Mouse (Mus musculus) kidney, postnatal 0 days (tissue): Measurements from ENCODE around the gene Cbfa2t2. TPM values are rescaled to one million over a fixed set of nuclear protein-coding genes. Genes with fewer than 3 reads are reported as not detected.

Experiments
- ATAC-seq: fragments of 200-750 bp; cut with Nextera tagmentation; replicated peaks from 2 replicates; pipeline ENCODE4 v1.8.0; 2017; ENCODE audit warnings: low read depth, moderate number of reproducible peaks, moderate TSS enrichment, moderate library complexity; ENCODE audit not compliant: low FRiP score
- DNase-seq: peaks from one replicate; pipeline ENCODE4 v3.0.0-alpha.2; 2016; ENCODE audit warnings: low spot score
- H3K27ac ChIP-seq: fragments of 300-500 bp; sonication (generic); 2 replicates; pipeline ENCODE4 v1.5.1; 2014; ENCODE audit warnings: mild to moderate bottlenecking
- H3K27me3 ChIP-seq: fragments of 300-500 bp; sonication (generic); 2 replicates; pipeline ENCODE4 v1.6.1; 2014; ENCODE audit warnings: low read length, mixed read lengths; ENCODE audit not compliant: insufficient read depth
- H3K36me3 ChIP-seq: fragments of 300-500 bp; sonication (generic); 2 replicates; pipeline ENCODE4 v1.6.1; 2014; ENCODE audit warnings: low read length, mixed read lengths; ENCODE audit not compliant: insufficient read depth
- H3K4me1 ChIP-seq: fragments of 300-500 bp; sonication (generic); replicated peaks from 2 replicates; pipeline ENCODE4 v1.6.1; 2014; ENCODE audit warnings: antibody characterized with exemption, low read length, mixed read lengths; ENCODE audit not compliant: insufficient read depth
- H3K4me2 ChIP-seq: fragments of 300-500 bp; sonication (generic); 2 replicates; pipeline ENCODE4 v1.6.1; 2014; ENCODE audit warnings: mild to moderate bottlenecking, low read length, moderate library complexity, mixed read lengths
- H3K4me3 ChIP-seq: fragments of 300-500 bp; sonication (generic); replicated peaks from 2 replicates; pipeline ENCODE4 v1.5.1; 2014; ENCODE audit warnings: low read depth, low read length
- H3K9ac ChIP-seq: fragments of 300-500 bp; sonication (generic); 2 replicates; pipeline ENCODE4 v1.6.1; 2014; ENCODE audit warnings: low read depth, low read length
- H3K9me3 ChIP-seq: fragments of 300-500 bp; sonication (generic); replicated peaks from 2 replicates; pipeline ENCODE4 v1.6.1; 2016; ENCODE audit warnings: low read length, inconsistent platforms, mixed read lengths
- CTCF ChIP-seq: IDR thresholded peaks from 2 replicates; pipeline ENCODE4 v1.5.1; 2016; ENCODE audit warnings: antibody characterized with exemption, low read depth, mild to moderate bottlenecking, moderate library complexity
- WGBS: fragments of 180-500 bp; shearing (Covaris S2); extraction: QIAGEN DNeasy Blood & Tissue Kit; methylation state at CpG from one replicate; pipeline ENCODE4 v1.1.7; 2014; 5-methylcytosine and 5-hydroxymethylcytosine counted together
- polyA plus RNA-seq: library from polyadenylated mRNA; unstranded; fragments of >200 nt; fragmentation: Nextera tagmentation; extraction: Ambion mirVana; gene quantifications from 2 replicates; pipeline ENCODE4 v1.2.1, GENCODE M21; 2015

The Cbfa2t2 gene
- polyA plus RNA-seq: 23.6 and 26.0 TPM in 2 replicates

DNA sequence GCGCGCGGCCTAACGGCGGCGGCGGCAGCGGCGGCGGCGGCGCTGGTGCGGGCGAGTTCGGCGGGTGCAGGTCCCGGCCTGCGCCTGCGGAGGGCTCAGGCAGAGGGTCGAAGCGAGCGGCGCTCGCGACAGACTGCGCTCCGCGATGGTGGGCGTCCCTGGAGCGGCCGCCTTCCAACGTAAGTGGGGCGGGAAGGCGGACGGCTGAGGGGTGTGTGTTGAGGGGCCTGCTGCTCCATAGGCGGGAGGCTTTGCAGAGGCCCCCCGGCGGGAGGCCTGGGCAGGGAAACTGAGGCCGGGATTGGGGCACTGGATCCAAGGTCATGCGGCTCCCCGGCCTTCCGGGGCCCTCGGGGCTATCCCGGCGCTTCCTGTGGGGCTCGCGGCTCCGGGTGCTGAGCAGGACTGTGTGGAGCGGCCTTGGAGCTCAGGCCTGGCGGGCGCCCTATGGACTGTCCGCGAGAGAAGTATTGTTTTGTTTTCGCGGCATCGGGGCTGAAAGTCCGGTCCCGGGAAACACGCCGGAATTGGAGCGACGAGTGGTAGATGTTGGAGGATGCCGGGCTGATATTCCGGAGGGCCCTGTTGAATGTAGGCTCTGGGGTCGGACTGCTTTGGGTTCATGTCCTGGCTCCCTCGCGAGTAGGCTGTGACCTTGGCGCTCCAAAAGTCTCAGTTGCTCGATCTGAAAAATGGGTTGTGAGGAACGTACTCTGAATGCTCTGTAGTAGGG is at the start of gene Cbfa2t2:
Gene Cbfa2t2 (plus strand): TSS at position 24 of the 733 bp plus-strand sequence.
- H3K9ac ChIP-seq: peak within 1 kb of the TSS; percentile 98
- peaks cover 3% of the 10 kb centered on the region; the same call in 1 of the 2 replicates for H3K4me1 ChIP-seq
- ATAC-seq (peak; percentile 74), DNase-seq (peak; percentile 69)
- no peaks in the 10 kb centered on the region for H3K27me3 ChIP-seq
- H3K36me3 ChIP-seq: no peaks in the 10 kb centered on the region
- H3K4me2 ChIP-seq: peak within 1 kb of the TSS; percentile 71
- H3K9me3 ChIP-seq: no peaks in the 10 kb centered on the region
- under 1% methylated on average over 52 of the region's 70 CpGs for WGBS
- H3K27ac ChIP-seq: peak within 1 kb of the TSS; percentile 96
- H3K4me3 ChIP-seq: peak within 1 kb of the TSS; percentile 93
- TF ChIP-seq CTCF: no peak

GRCm38 (mm10) chr2:154390180-154390964 is 45.9 kb upstream of the Cbfa2t2 start:
- Histone ChIP-seq H3K4me3 (no peak overlapping the region), H3K4me2 (no peak overlapping the region), H3K36me3 (no peaks in the 10 kb centered on the region), H3K9me3 (no peaks in the 10 kb centered on the region), H3K4me1 (peaks cover 8% of the 10 kb centered on the region; the same call in 1 of the 2 replicates), H3K9ac (no peak overlapping the region), H3K27ac (peak overlapping the region; percentile 75), H3K27me3 (no peaks in the 10 kb centered on the region)
- peak; percentile 86 for DNase-seq
- ATAC-seq: peak; percentile 95
- TF ChIP-seq CTCF: no peak
- WGBS: 30% methylated on average over 11 of the region's 11 CpGs

- H3K27me3 ChIP-seq: no peaks in the 10 kb centered on the region
- H3K9me3 ChIP-seq: no peaks in the 10 kb centered on the region
- H3K4me3 ChIP-seq: no peak overlapping the region
- H3K27ac ChIP-seq: no peak overlapping the region
- DNase-seq: no peak
- H3K9ac ChIP-seq: no peak overlapping the region
- 78% methylated on average over 3 of the region's 3 CpGs for WGBS
- H3K36me3 ChIP-seq: 0 out of 2 replicates have a peak, but pooled peaks cover 3% of the 10 kb centered on the region
- no peak for ATAC-seq
- no peak overlapping the region for H3K4me2 ChIP-seq
- no peak for TF ChIP-seq CTCF
- peaks cover 8% of the 10 kb centered on the region; the same call in 1 of the 2 replicates for H3K4me1 ChIP-seq
Measured at GRCm38 (mm10) chr2:154394602-154395001, 41.7 kb upstream of the Cbfa2t2 start.

DNA sequence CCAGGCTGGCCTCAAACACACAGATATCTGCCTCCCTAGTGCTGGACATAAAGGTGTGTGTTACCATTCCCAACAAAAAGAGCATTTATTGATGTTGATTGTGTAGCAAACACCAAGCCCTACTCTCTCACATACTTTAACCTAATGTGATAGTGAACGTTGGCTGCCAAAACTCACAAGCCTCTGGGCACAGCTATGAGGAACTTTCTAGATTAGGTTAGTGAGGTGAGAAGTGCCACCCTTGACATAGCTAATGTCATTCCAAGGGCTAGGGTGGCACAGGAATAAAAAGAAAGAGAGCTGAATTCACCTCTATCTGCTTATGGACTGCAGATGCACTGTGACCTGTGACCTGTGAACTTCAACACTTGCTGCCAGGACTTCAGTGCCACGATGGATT is 39.8 kb upstream of the Cbfa2t2 start:
- Histone ChIP-seq H3K9me3 (no peaks in the 10 kb centered on the region), H3K36me3 (0 out of 2 replicates have a peak, but pooled peaks cover 3% of the 10 kb centered on the region), H3K4me3 (no peak overlapping the region), H3K27ac (no peak overlapping the region), H3K4me2 (no peak overlapping the region), H3K9ac (no peak overlapping the region), H3K27me3 (no peaks in the 10 kb centered on the region), H3K4me1 (no peaks in the 10 kb centered on the region)
- TF ChIP-seq CTCF: no peak
- ATAC-seq (no peak), DNase-seq (no peak)
- WGBS: 75% methylated on average over 2 of the region's 2 CpGs

DNA sequence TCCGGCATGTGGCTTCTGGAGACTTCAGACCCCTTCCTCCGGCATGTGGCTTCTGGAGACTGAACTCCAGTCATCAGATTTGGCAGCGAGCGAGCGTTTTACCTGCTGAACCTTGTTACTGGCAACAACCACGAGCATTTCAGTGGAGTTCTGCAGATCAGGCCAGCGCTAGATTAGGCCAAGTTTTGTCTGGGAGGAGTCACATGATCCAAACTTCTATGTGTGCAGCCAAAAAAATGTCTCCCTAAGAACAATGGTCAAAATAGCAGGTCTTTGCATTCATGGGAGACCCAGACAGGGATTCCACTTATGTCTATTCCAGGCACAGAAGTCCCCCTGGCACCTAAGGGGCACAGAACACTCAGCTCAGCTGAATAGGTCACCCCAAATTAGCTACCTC is 38.0 kb upstream of the Cbfa2t2 start:
- ATAC-seq (no peak), DNase-seq (no peak)
- no peak for TF ChIP-seq CTCF
- 0 out of 2 replicates have a peak, but pooled peaks cover 3% of the 10 kb centered on the region for H3K36me3 ChIP-seq
- no peak overlapping the region for H3K27ac ChIP-seq
- no peaks in the 10 kb centered on the region for H3K9me3 ChIP-seq
- no peak overlapping the region for H3K4me3 ChIP-seq
- 70% methylated on average over 7 of the region's 7 CpGs for WGBS
- no peaks in the 10 kb centered on the region for H3K27me3 ChIP-seq
- peaks cover 6% of the 10 kb centered on the region; the same call in 1 of the 2 replicates for H3K4me1 ChIP-seq
- H3K4me2 ChIP-seq: no peak overlapping the region
- no peak overlapping the region for H3K9ac ChIP-seq

DNA sequence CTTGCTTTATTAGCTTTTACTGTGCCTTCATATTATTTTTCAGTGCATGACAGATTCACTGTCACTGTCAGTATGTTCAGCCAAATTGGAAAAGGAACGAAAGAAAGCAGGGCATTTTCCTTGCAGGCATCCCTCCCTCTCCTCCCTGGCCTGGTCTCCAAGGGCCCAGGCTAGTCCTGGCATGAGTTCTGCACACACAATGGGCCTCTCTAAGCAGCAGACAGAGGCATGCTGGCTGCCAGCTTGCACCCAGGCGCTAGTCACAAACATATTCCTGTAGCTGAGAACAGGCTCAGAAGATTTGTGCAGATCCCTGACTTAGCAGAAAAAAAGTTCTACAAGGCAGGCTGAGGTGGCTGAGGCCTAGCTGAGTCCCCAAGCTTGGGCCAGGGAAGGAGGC is 37.0 kb upstream of the Cbfa2t2 start:
- H3K4me1 ChIP-seq: peaks cover 7% of the 10 kb centered on the region; the same call in 1 of the 2 replicates
- no peak overlapping the region for H3K9ac ChIP-seq
- no peak for TF ChIP-seq CTCF
- ATAC-seq: no peak
- H3K27me3 ChIP-seq: no peaks in the 10 kb centered on the region
- H3K4me2 ChIP-seq: no peak overlapping the region
- no peak overlapping the region for H3K4me3 ChIP-seq
- no peaks in the 10 kb centered on the region for H3K9me3 ChIP-seq
- WGBS: 79% methylated on average over 2 of the region's 2 CpGs
- H3K27ac ChIP-seq: no peak overlapping the region
- H3K36me3 ChIP-seq: 0 out of 2 replicates have a peak, but pooled peaks cover 3% of the 10 kb centered on the region
- DNase-seq: no peak
